8 mouse cellular contexts compared by ENCODE assay signal in the genomic region with DNA sequence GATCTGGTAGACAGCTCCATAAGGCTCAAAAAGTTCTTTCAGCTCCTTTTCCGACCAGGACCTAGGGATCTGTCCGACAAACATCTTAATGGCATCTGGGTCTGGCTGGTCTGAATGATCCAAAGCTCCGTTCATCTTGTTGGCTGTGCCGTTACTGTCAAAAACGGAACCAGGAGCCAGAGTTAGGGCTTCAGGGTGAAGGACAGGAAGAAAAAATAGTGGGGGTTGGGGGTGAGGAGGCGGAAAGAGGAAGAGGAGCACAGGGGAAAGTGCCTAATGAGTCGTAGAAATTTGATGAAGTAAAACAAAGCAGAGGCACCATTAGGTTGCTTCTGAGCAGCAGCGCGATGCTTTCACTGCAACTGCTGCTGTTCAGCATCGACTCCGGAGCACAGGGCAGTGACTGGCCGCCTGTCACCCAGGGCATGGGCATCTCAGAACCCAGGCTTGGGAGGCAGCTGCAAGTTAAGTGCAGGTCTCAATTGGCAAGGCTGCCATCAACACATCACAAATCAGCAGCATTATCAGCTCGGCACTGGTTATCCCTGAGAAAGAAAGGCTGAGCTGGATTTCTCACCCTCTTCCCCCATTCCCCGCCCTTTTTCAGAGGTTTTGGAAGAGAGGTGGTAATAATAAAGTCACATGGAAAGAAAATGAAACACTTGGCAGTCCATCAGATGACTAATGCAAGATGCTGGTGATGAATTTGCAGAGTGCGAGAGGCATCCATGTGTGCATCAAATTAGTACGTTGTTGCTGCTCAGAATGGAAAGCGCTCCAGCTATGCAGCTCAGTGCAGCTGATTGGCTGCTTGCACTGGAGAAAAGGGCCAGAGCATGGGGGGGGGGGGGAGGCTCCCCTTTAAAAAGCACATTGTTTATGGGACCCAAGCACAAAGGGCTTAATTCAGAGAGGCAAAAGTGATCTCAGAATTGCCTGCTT.
DNase-seq lines count a peak whose midpoint lies in the region; ATAC-seq lines count a peak whose summit lies in the region.

No protein-coding gene starts in this region.

- H3K4me3 ChIP-seq in forebrain, embryonic 12.5 days (replicated peaks) = peak overlapping the region; percentile 41
- H3K4me3 ChIP-seq in hindbrain, embryonic 14.5 days (replicated peaks; ENCODE audit: low read length) = peak overlapping the region; percentile 35
- H3K4me3 ChIP-seq in limb, embryonic 11.5 days (ENCODE audit: low read depth, low read length) = peak overlapping the region; percentile 30
- peak overlapping the region; percentile 35 for H3K4me3 ChIP-seq in midbrain, embryonic 14.5 days (replicated peaks; ENCODE audit: low read depth, low read length)
- peak overlapping the region; percentile 31 for H3K4me3 ChIP-seq in stomach, embryonic 15.5 days (replicated peaks)

- H3K27ac ChIP-seq in forebrain, embryonic 12.5 days = peak overlapping the region; percentile 91
- peak overlapping the region; percentile 85 for H3K27ac ChIP-seq in hindbrain, embryonic 14.5 days
- H3K27ac ChIP-seq in limb, embryonic 11.5 days (replicated peaks; ENCODE audit: low read depth, low read length) = peak overlapping the region; percentile 70
- peak overlapping the region; percentile 80 for H3K27ac ChIP-seq in midbrain, embryonic 14.5 days (replicated peaks; ENCODE audit: low read depth, low read length)
- peak overlapping the region; percentile 68 for H3K27ac ChIP-seq in stomach, embryonic 15.5 days

- no peaks in the 10 kb centered on the region for H3K27me3 ChIP-seq in forebrain, embryonic 12.5 days
- H3K27me3 ChIP-seq in hindbrain, embryonic 14.5 days (ENCODE audit: control insufficient read depth, insufficient read depth, low read length) = no peaks in the 10 kb centered on the region
- H3K27me3 ChIP-seq in limb, embryonic 11.5 days (ENCODE audit: control insufficient read depth, insufficient read depth, low read length) = no peaks in the 10 kb centered on the region
- H3K27me3 ChIP-seq in midbrain, embryonic 14.5 days (ENCODE audit: control insufficient read depth, insufficient read depth, low read length) = no peaks in the 10 kb centered on the region
- no peaks in the 10 kb centered on the region for H3K27me3 ChIP-seq in stomach, embryonic 15.5 days (replicated peaks)

- peak overlapping the region; percentile 84 for H3K4me2 ChIP-seq in forebrain, embryonic 12.5 days
- H3K4me2 ChIP-seq in hindbrain, embryonic 14.5 days (replicated peaks) = peak overlapping the region; percentile 71
- peak overlapping the region; percentile 76 for H3K4me2 ChIP-seq in limb, embryonic 11.5 days (ENCODE audit: low read depth, severe bottlenecking)
- peak overlapping the region; percentile 71 for H3K4me2 ChIP-seq in midbrain, embryonic 14.5 days (ENCODE audit: low read length)
- H3K4me2 ChIP-seq in stomach, embryonic 15.5 days = peak overlapping the region; percentile 68

- no peaks in the 10 kb centered on the region for H3K36me3 ChIP-seq in forebrain, embryonic 12.5 days (replicated peaks)
- H3K36me3 ChIP-seq in hindbrain, embryonic 14.5 days (replicated peaks; ENCODE audit: control insufficient read depth, insufficient read depth) = no peaks in the 10 kb centered on the region
- H3K36me3 ChIP-seq in limb, embryonic 11.5 days (ENCODE audit: control insufficient read depth, insufficient read depth, low read length) = no peaks in the 10 kb centered on the region
- no peaks in the 10 kb centered on the region for H3K36me3 ChIP-seq in midbrain, embryonic 14.5 days (ENCODE audit: control insufficient read depth, insufficient read depth, low read length)
- no peaks in the 10 kb centered on the region for H3K36me3 ChIP-seq in stomach, embryonic 15.5 days

- peaks cover 25% of the 10 kb centered on the region for H3K4me1 ChIP-seq in forebrain, embryonic 12.5 days
- H3K4me1 ChIP-seq in hindbrain, embryonic 14.5 days (replicated peaks; ENCODE audit: control insufficient read depth, insufficient read depth, low read length) = peaks cover 22% of the 10 kb centered on the region
- H3K4me1 ChIP-seq in limb, embryonic 11.5 days (ENCODE audit: control insufficient read depth, insufficient read depth, low read length) = peaks cover 6% of the 10 kb centered on the region
- peaks cover 25% of the 10 kb centered on the region for H3K4me1 ChIP-seq in midbrain, embryonic 14.5 days (ENCODE audit: control insufficient read depth, insufficient read depth, low read length)
- peaks cover 5% of the 10 kb centered on the region; the same call in 1 of the 2 replicates for H3K4me1 ChIP-seq in stomach, embryonic 15.5 days

- DNase-seq in adrenal gland, postnatal 25 days = peak; percentile 3
- DNase-seq in adrenal gland, adult 18-20 months (ENCODE audit: low spot score in 2 of 2) = no peak
- DNase-seq in brain, embryonic 18.5 days (ENCODE audit: low read depth, low spot score) = peak; percentile 43
- peak; percentile 54 for DNase-seq in hindbrain, embryonic 14.5 days (ENCODE audit: low spot score)
- peak; percentile 63 for DNase-seq in limb, embryonic 11.5 days (ENCODE audit: low spot score)
- peak; percentile 61 for DNase-seq in midbrain, embryonic 14.5 days

- no peaks in the 10 kb centered on the region for H3K9me3 ChIP-seq in forebrain, embryonic 12.5 days
- no peaks in the 10 kb centered on the region for H3K9me3 ChIP-seq in hindbrain, embryonic 14.5 days (ENCODE audit: control insufficient read depth, low read length)
- H3K9me3 ChIP-seq in limb, embryonic 11.5 days (ENCODE audit: control insufficient read depth, low read length) = no peaks in the 10 kb centered on the region
- no peaks in the 10 kb centered on the region for H3K9me3 ChIP-seq in midbrain, embryonic 14.5 days (ENCODE audit: control insufficient read depth, low read length)
- no peaks in the 10 kb centered on the region for H3K9me3 ChIP-seq in stomach, embryonic 15.5 days

- WGBS in forebrain, embryonic 12.5 days = 5% methylated on average over 17 of the region's 17 CpGs
- 6% methylated on average over 17 of the region's 17 CpGs for WGBS in hindbrain, embryonic 14.5 days
- WGBS in limb, embryonic 11.5 days = 8% methylated on average over 17 of the region's 17 CpGs
- WGBS in midbrain, embryonic 14.5 days = 12% methylated on average over 17 of the region's 17 CpGs
- 8% methylated on average over 17 of the region's 17 CpGs for WGBS in stomach, embryonic 15.5 days

- peak overlapping the region; percentile 61 for H3K9ac ChIP-seq in forebrain, embryonic 12.5 days
- peak overlapping the region; percentile 60 for H3K9ac ChIP-seq in hindbrain, embryonic 14.5 days
- peak overlapping the region; percentile 53 for H3K9ac ChIP-seq in limb, embryonic 11.5 days (ENCODE audit: low read length)
- H3K9ac ChIP-seq in midbrain, embryonic 14.5 days (replicated peaks; ENCODE audit: low read length) = peak overlapping the region; percentile 57
- no peak overlapping the region for H3K9ac ChIP-seq in stomach, embryonic 15.5 days

- peak; percentile 93 for ATAC-seq in forebrain, embryonic 12.5 days (ENCODE audit: low FRiP score)
- peak; percentile 90 for ATAC-seq in hindbrain, embryonic 14.5 days (ENCODE audit: low FRiP score)
- ATAC-seq in limb, embryonic 11.5 days (ENCODE audit: insufficient number of reproducible peaks, low FRiP score, low TSS enrichment, low read depth) = peak; percentile 79
- peak; percentile 83 for ATAC-seq in midbrain, embryonic 14.5 days (ENCODE audit: low FRiP score, low TSS enrichment)
- ATAC-seq in stomach, embryonic 15.5 days (ENCODE audit: insufficient read depth, low FRiP score, low read depth) = peak; percentile 67; the same call in 1 of the 2 replicates

Comparison
In these comparisons a context has a peak if more than half of its experiments do, and no peak if none do; other contexts are left out.
1. DNase-seq: peak in adrenal gland, postnatal 25 days (single experiment), brain, embryonic 18.5 days (single experiment), hindbrain, embryonic 14.5 days (single experiment), limb, embryonic 11.5 days (single experiment) and midbrain, embryonic 14.5 days (single experiment); none in adrenal gland, adult 18-20 months (0 of 2).
2. Peak in every context shown above with its lines, with median percentiles within 50 percentile points of each other: ATAC-seq, H3K27ac ChIP-seq, H3K4me2 ChIP-seq and H3K4me3 ChIP-seq.